Mouse (Mus musculus) adrenal gland (tissue): ENCODE measurements at regions not wholly inside any gene's neighbourhood (a gene's known extent, or its start where the extent isn't known, plus 50 kb on each side); places are given as distances from the start of the nearest gene placed in this dataset.

Source experiments
- intact Hi-C: fragments of 180-260 bp; cut with DNase I; formaldehyde crosslinking; loops from one replicate; pipeline ENCODE4 v1.15.1; 2025

DNA sequence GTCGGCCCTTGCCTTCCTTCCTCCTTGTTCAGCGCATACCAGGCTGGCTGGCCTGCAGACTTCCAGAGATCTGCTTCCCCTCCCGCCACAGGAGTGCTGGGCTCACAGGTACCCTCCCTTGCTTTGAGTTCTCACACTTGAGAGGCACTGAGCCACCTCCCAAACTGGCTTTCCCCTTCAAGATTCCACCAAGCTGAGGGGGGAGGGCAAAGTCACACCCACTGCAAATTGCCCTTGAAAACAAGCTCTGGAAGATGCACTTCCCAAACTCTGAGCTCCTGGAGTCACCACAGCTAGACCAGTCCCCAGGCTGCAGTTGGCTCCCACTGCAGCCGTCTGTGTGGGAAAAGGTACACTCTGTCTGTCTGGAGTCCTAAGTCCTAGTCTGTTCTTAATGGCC is 142.1 kb upstream of the Slc22a12 start:
- intact Hi-C loops, result no loop called here

DNA sequence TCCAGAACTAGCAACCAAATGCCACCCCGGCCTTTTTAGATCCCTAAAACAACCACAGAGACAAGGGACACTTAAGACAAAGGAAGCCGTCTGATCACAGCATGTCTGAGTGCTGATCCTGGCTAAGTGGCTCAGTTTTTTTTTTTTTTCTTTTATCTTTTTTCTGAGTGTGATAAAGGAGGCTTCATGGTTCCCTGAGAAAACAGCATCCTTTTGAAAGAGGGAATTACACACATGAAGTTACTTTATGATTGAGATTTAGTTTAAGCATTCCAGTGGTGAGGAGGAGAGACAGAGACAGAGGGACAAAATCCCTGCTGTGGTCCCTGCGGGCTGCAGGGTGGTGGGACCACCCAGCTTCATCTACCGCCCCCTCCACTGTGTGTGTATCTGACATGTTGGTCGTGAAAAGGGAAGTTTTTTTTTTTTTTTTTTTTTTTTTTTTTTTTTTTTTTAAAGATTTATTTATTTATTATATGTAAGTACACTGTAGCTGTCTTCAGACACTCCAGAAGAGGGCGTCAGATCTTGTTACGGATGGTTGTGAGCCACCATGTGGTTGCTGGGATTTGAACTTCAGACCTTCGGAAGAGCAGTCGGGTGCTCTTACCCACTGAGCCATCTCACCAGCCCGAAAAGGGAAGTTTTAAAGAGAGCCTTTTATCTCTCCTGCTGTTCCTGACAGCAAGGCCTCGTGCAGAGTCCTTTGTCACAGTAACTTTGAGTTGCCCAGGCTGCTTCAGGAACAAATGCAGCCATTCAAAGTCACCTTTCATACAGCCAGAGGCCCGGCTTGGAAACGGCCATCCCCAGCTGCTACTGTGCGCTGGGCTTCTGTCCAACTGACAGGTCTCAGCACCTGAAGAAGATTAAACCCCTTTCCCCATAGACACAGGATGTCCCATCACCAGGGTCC is 136.8 kb upstream of the Slc22a12 start:
- intact Hi-C loops, result no loop called here

DNA sequence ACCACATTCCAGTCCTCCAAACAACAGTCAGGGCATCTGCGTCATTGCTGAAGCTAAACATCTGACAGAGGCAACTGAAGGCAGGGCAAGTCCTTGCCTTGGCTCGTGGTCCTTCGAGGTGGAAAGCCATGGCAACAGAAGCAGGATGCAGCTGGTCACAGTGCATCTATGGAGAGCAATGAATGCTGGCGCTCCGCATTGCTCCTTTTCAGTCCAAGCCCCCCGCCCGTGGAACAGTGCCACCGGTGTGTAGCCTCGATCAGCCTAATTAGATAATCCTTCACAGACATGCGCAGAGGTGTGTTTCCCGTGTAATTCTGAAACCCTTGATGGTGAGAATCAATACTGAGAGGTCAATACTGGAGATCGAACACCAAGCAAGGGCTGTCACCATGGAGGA is 134.7 kb upstream of the Slc22a12 start:
- intact Hi-C loops, result no loop called here

DNA sequence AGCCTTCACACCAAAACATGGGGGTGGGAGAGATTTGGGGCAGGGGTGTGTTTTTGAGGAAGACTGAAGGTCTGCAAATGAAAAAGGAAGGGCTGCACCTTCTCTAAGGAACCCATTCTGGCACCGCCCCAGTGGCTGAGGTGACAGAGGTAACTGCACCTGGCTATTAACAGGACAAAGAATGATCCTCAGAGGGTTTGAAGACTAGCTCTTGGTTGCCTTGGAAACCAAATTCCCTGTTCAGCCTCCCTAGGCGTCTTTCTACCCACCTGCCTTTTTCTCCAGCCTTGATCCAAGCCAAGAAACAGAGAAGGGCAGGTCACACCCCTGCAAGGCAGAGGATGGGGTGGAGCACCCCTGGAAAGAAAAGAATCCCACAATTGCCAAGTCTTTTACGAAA is 132.8 kb upstream of the Slc22a12 start:
- intact Hi-C loops, result no loop called here

DNA sequence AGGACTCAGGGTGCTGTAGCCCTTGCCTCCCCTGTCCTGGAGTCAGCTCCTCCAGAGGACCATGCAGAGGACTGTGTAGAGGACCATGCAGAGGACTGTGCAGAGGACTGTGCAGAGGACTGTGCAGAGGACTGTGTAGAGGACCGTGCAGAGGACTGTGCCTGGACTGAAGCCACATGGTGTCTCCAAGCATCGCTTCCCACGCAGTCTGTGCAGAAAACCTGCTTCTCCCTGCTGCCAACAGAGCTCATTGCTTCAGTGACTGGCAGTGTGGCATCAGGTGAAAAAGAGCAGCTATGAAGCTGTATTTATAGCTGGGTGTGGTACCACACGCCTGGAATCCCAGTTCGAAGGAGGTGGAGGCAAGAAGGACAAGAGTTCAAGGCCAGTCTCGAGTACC is 128.9 kb upstream of the Slc22a12 start:
- intact Hi-C loops, result no loop called here

DNA sequence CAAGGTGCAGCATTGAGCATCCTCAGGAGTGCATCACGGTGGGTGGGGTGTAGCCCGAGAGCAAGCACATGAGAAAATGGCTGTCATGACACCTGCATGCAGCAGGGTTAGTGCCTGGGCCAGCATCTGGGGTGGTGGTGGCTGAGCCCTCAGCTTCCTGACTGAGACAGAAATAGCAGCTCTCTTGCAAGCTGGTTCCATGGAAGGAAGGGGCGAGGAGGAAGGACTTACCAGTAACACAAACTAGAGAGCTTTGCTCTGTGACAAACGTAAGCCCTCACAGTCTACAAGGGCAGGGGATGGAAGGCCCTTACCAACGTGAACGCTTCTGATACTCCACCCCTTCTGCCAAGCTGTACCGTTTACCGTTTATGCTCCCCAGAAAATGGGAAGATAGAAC is 127.0 kb upstream of the Slc22a12 start:
- intact Hi-C loops, result no loop called here

DNA sequence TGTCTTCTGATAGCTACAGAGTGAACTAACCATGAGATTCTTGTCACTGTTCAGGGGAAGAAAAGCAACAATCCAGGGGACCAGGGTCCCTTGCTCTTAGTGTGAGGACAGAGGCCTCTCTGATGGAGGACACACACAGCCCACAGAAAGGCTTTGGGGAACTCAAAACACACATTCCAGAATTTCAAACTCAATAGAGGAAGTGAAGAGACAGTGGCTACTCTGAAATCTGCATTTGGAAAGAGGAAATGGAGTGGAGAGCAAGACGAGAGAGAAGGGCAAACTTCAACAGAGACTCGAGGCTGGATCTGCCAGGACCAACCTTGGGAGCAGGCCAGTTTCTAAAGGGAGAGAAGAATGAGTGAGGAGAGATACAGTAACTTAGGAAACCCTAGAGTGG is 125.7 kb upstream of the Slc22a12 start:
- intact Hi-C loops, result no loop called here

DNA sequence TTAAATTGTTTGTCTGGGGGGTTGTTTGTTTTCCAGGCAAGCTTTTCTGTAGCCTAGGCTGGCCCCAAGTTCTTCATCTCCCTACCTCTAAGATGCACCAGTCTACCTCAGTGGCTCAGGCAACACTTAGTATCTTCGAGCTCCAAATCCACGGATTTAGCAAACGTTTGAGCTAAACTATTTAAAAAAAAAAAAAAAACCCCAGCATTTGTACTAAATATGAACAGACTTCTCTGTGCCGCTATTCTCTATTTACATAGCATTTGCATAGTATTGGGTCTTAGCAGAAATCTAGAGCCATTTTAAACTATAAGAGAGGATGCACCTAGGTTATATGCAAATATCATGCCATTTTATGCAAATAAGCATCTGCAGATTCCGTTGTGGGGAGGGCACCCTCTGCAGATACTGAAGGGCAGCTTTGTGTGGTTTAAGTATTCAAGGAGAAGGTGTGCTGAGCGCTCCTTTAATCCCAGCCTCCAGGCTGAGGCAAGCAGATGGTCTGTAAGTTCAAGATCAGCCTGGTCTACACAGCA is 123.4 kb upstream of the Slc22a12 start:
- intact Hi-C loops, result no loop called here

DNA sequence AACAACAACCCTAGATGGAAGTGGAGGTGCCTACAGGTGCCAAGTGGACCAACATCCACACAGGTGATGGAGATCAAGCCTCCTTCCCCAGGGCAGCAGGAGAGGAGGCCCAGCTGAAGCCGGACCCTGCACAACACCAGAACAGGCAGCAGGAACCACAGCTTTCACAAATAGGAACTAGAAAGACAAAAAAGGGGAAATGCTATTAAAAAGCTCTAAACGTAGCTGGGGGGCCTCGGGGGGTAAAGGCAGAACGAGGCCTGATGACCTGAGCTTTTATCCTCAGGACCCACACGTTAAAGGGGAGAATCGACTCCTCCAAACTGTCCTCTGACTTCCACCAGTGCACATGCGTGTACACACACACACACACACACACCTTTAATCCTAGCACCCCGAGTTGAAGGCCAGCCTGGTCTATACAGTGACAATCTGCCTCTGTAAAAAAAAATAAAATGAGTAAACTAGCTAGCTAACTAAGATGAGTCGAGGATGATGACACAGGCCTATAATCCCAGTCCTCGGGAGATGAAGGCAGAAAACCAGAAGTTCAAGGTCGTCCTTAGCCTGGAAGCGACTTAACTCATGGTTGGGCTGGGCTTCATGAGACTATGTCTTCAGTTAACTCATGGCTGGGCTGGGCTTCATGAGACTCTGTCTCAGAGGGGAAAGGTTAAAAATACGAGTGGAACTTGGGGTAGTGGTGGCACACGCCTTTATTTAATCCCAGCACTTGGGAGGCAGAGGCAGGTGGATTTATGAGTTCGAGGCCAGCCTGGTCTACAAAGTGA is 122.6 kb upstream of the Slc22a12 start:
- intact Hi-C loops, result no loop called here

DNA sequence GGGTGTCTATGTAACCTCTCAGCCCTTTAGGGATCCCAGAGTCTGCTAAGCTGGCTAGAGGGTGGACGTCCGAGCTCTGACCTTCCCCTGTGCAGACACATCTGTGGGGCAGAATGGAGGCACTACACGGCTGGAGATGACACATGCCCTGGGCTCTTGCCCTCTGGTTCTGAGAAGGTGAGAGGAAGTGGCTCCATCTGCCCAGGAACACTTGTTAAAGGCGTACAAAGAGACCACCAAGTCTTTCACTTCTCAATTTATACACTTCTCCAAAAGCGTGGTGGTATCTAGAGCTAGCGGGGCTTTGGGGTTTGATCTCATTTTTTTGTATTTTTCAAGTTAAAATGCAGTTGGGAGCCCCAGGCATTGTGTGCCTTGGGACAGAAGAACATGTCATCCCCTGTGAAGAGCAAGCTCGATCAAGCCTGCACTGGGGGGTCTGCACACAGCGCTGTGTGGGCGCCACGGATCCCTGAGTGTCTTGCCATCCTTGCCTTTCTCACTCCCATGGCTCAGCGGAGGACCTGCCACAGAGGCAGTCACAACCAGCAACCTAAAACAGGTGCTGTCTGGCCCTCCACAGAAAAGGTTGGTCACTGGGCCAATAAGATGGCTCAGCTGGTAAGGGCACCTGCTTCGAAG is 121.6 kb upstream of the Slc22a12 start:
- intact Hi-C loops, result no loop called here

DNA sequence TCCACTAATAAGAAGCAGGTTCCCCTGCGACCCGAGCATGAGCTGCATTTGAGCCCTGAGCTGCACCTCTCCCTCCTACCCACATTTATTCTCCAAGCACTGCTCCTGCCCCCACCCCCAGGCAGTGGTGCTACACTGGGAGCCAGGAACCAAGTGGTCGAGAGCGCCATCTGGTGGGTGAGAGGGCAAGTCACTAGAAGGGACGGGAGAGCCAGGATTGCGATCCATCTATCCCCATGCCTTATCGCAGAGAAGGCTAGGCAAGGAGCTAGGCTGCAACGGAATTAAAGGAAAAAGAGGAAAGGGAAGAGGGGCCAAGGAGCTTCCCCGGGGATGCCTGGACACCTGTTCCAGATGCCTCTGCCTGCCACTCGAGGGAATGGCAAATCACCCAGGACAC is 120.6 kb upstream of the Slc22a12 start:
- intact Hi-C loops, result loop anchor here (2.0 kb wide), 1 partner anchor 175 kb away; no protein-coding TSS in a partner anchor

DNA sequence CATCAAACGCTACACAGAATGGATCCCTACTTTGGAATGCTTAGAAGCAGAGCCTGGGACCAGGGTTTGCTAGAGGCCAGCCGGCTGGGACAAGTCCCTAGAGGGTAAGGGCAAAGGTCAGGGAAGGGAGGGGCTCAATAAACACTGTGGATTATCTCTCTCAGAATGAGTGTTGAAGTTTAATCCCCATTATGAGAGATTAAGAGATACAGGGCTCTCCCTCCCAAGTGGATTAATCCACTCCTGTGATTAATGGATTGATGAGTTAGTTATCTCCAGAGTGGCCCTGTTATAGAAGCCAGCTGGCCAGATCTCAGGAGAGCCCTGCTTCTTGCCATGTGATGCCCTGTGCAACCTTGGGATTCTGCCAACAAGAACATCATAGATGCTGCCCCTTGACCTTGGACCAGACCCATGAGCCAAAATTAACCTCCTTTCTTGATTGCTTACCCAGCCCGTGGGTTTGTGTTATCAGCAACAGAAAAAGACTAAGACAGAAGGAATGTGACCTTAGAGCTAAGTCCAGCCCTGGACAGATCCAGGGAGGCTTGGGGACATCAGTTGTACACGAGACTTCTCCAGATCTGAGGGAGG is 119.6 kb upstream of the Slc22a12 start:
- intact Hi-C loops, result loop anchor here (2.0 kb wide), 1 partner anchor 174 kb away; no protein-coding TSS in a partner anchor

DNA sequence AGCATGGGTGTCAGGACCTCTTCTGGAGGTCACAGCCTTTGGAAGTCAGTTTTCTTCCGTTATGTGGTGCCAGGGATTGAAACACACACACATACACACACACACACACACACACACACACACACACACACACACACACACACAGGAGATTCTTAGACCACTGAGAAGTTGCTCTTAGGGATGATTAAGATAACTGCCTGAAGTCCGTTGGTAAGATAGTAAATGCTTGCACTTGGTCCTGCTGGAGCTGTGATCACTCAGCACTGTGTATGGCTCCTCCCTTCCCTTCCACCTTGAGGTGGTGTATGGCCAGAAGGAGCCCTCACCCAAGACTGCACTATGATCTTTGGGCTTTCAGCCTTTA is 118.7 kb upstream of the Slc22a12 start:
- intact Hi-C loops, result no loop called here

DNA sequence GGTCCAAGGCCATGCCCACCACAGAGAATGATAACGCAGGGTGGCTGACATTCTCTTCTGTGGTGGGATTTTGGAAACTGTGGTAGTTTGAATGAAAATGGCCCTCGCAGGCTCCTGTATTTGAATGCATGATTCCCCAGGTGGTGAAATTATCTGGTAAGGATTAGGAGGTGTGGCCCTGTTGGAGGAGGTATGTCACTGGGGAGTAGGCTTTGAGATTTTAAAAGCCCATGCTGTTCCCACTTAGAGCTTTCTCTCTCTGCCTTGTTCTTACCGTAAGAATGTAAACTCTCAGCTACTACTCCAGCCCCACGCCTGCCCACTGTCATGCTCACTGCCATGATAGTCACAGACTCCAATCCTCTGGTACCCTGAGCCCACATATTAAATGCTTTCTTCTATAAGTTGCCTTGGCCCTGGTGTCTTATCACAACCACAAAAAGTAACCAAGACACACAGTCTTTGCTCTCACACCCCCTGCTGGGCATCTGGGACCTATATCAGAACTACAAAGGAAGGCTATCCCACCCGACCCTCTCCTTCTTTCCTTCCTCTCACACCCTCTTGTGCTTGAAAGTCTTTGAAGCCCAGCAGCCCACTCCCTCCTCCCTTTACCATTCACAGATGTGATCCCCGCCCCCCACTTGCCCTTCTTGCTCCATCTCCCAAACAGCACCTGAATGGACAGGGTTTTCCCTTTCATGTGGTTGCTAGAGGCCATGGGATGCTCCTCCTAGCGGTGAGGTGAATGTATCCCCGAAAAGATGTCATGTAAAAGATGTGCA is 118.1 kb upstream of the Slc22a12 start:
- intact Hi-C loops, result no loop called here

DNA sequence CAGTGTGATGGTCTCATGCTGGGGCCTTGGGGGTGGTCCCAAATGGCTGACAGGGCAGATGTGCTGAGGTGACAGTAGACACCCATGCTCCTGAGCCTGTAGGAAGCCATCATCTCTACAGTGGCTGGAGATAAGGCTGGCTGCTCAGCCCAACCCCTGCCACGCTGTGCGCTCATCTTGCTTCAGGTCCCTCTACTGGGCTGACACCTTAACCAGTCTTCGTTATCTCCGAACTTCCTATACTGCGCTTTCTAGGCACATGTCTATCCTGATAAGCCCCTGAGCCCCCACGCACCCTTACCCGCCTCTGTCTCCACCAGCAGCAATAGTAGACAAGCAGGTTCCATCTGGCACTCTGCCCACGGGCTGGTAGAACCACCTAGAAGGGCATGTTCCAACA is 117.3 kb upstream of the Slc22a12 start:
- intact Hi-C loops, result no loop called here

DNA sequence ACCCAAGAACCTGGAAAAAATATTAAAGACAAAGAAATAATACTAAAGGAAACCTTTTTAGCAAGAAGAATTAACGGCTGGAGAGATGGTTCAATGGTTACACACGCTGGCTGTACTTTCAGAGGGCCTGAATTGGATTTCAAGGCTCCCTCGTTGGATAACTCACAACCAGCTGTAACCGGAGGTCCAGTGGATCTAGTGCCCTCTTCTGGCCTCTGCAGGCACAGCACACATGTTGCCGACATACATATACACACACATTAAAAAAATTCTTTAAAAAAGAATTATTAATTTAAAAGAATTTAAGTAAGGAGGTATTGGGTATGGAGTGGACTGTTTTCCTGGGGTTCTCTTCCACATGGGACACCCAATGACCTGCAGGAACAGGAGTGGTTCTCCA is 111.7 kb upstream of the Slc22a12 start:
- intact Hi-C loops, result no loop called here

DNA sequence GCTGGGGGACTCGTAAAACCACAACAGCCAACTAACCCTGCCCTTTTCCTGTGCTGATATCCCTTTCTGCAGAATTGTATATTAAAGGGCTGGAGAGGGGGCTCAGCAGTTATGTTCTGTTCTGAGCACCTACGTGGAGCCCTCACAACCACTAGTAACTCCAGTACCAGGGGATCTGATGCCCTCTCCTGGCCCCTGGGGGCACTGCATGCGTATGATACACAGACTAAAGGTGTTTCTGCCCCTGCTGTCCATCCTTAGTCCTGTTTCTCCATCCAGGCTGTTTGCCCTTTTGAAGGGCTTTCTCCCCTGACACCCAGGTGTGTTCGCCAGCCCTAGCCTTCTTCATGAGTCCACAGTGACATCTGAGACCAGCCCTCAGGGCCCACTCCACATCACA is 109.9 kb upstream of the Slc22a12 start:
- intact Hi-C loops, result no loop called here

DNA sequence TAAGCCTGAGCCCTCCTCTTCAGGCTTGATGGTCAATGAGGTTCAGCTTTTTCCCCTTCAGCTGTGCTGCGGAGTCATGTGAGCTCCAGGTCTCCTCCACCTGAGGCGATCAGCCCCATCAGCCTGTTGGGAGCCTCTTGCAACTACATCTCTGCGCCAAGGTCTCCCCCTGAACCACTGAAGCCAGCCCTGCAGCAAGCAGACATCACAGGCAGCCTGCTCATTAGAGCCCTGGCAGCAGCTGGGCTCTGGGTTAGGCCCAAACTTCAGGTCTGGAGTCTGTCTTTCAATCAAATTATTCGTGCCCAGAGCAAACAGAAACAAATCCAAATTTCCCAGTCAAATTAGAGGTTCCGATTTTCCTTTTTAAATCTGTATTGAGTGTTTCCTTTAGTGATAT is 108.4 kb upstream of the Slc22a12 start:
- intact Hi-C loops, result no loop called here

DNA sequence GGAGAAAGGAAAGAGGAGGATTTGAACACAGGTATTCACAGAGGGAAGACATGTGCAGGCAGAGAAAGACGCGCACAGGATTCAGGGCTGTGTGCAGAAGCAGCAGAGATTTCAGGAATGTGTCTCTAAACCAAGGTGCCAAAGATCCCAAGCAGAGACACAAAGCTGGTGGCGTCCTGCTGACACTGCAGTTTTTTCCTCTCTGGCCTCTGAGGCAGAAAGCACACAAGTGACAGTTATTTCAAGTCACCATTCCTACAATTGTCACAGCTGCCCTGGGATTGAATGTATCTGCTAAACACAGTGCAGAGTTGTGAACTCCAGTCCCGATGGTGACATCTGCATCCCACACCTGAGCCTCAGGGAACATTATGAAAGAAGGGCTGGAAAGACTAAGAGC is 107.1 kb upstream of the Slc22a12 start:
- intact Hi-C loops, result no loop called here

DNA sequence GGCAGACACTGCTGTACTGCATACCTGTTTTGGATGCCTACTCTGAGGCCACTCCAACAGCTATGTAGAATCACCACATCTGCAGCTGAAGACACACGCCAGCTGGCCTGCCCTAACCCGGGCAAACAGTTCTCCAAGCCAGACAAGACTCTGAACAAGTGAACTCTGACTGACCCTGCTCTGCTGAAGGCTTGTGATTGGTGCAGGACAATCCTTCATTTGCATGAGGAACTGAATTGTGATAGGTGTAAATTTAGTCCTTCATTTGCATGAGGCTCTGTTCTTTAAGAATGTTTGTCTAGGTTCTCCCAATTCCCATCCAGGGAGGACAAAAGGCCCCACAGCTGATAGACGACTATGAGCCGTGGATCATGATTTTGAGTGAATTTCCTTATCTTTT is 104.9 kb upstream of the Slc22a12 start:
- intact Hi-C loops, result no loop called here

DNA sequence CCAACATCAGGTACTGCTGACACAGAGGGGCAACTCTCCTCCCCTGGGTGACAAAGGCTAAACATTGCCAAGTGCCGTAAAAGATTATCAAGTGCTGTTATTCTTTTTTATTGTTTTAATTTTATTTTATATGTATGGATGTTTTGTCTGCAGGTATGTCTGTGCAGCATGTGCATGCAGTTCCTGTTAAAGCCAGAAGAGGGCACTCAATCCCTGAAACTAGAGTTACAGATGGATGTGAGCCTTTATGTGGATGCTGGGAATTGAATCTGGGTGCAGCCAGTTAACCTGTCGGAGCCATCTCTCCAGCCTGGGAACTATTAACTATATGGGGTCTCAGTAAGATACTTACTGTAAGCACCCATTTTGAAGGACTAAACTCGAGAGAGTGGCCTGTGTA is 104.4 kb upstream of the Slc22a12 start:
- intact Hi-C loops, result no loop called here
